In genomic region chr3:102023337-102023736, GRCm38 (mm10) we compare ENCODE assay signal across 9 mouse cellular contexts. TPM values are rescaled to one million over a fixed set of nuclear protein-coding genes. Genes with fewer than 3 reads are reported as not detected.
DNase-seq lines count a peak whose midpoint lies in the region; ATAC-seq and TF ChIP-seq lines count a peak whose summit lies in the region.
"Had no signal": no experiment of that assay in that cellular context is flagged by ENCODE, and none has a peak within 500 bp of the region (broad histone marks: within the 10 kb centered on the region; RNA-seq: fewer than 3 reads in every experiment).

No protein-coding gene starts in this region.

- TF ChIP-seq CTCF in heart, postnatal 0 days (IDR thresholded peaks at IDR 0.05; ENCODE audit: low read depth) = no peak

- DNase-seq in heart, adult 9 months (ENCODE audit: low spot score in 2 of 2) = no peak
- DNase-seq in adrenal gland, postnatal 36 days = peak; percentile 26 to 34
- no peak for DNase-seq in heart, postnatal 0 days (ENCODE audit: low spot score)
- peak; percentile 61 for DNase-seq in midbrain, embryonic 10.5 days (ENCODE audit: low spot score)
- no peak for DNase-seq in thymus, postnatal 0 days (ENCODE audit: low spot score)
- DNase-seq in right cerebral cortex, postnatal 25 days = no peak
- no peak for DNase-seq in urinary bladder, postnatal 4 days (ENCODE audit: low spot score in 2 of 2)

- WGBS in heart, embryonic 11.5 days (ENCODE audit: insufficient replicate concordance) = under 1% methylated on average over 28 of the region's 31 CpGs
- WGBS in heart, postnatal 0 days = 3% methylated on average over 28 of the region's 31 CpGs
- under 1% methylated on average over 30 of the region's 31 CpGs for WGBS in midbrain, embryonic 10.5 days

- no peaks in the 10 kb centered on the region for H3K9me3 ChIP-seq in heart, embryonic 11.5 days (replicated peaks; ENCODE audit: control insufficient read depth, low read length)
- no peaks in the 10 kb centered on the region for H3K9me3 ChIP-seq in heart, postnatal 0 days (replicated peaks; ENCODE audit: control insufficient read depth, low read length)
- no peaks in the 10 kb centered on the region for H3K9me3 ChIP-seq in midbrain, embryonic 10.5 days (replicated peaks)
- H3K9me3 ChIP-seq: G1E had no signal

- peaks cover 2% of the 10 kb centered on the region; the same call in 1 of the 2 replicates for H3K4me1 ChIP-seq in heart, embryonic 11.5 days (ENCODE audit: control insufficient read depth, insufficient read depth, low read length)
- H3K4me1 ChIP-seq in heart, postnatal 0 days (ENCODE audit: control insufficient read depth, insufficient read depth) = peaks cover 10% of the 10 kb centered on the region; the same call in 1 of the 2 replicates
- peaks cover 48% of the 10 kb centered on the region for H3K4me1 ChIP-seq in midbrain, embryonic 10.5 days

- H3K9ac ChIP-seq in heart, embryonic 11.5 days (ENCODE audit: low read depth, low read length) = peak overlapping the region; percentile 67
- H3K9ac ChIP-seq in heart, postnatal 0 days (replicated peaks; ENCODE audit: low read depth, low read length) = peak overlapping the region; percentile 47; the same call in 1 of the 2 replicates

- no peaks in the 10 kb centered on the region for H3K36me3 ChIP-seq in heart, embryonic 11.5 days (ENCODE audit: control insufficient read depth, insufficient read depth, low read length)
- H3K36me3 ChIP-seq in heart, postnatal 0 days (replicated peaks; ENCODE audit: control insufficient read depth, insufficient read depth, low read length) = no peaks in the 10 kb centered on the region
- H3K36me3 ChIP-seq in midbrain, embryonic 10.5 days = no peaks in the 10 kb centered on the region
- H3K36me3 ChIP-seq: G1E had no signal

- no peak for TF ChIP-seq EP300 in heart, postnatal 0 days (IDR thresholded peaks at IDR 0.05; ENCODE audit: low read depth)

- no peak overlapping the region for H3K27ac ChIP-seq in heart, embryonic 11.5 days (ENCODE audit: low read depth, low read length)
- no peak overlapping the region for H3K27ac ChIP-seq in heart, postnatal 0 days (ENCODE audit: low read depth)
- H3K27ac ChIP-seq in midbrain, embryonic 10.5 days (replicated peaks) = peak overlapping the region; percentile 75

- ATAC-seq in heart, embryonic 11.5 days (replicated peaks; ENCODE audit: insufficient number of reproducible peaks, low FRiP score, low TSS enrichment) = no peak; the same call in 1 of the 2 replicates
- ATAC-seq in heart, postnatal 0 days (ENCODE audit: insufficient read depth, low read depth) = no peak

- no peaks in the 10 kb centered on the region; the same call in 1 of the 2 replicates for H3K27me3 ChIP-seq in heart, embryonic 11.5 days (ENCODE audit: control insufficient read depth, insufficient read depth, low read length)
- H3K27me3 ChIP-seq in heart, postnatal 0 days (ENCODE audit: control insufficient read depth, insufficient read depth, low read length) = 0 out of 2 replicates have a peak, but pooled peaks cover 14% of the 10 kb centered on the region
- H3K27me3 ChIP-seq in midbrain, embryonic 10.5 days (ENCODE audit: low read depth, poor library complexity, severe bottlenecking) = peaks cover 53% of the 10 kb centered on the region

- peak overlapping the region; percentile 82 for H3K4me2 ChIP-seq in heart, embryonic 11.5 days
- H3K4me2 ChIP-seq in heart, postnatal 0 days (ENCODE audit: low read depth, low read length) = peak overlapping the region; percentile 61

- H3K4me3 ChIP-seq in heart, embryonic 11.5 days (ENCODE audit: low read depth, low read length) = peak overlapping the region; percentile 42
- peak overlapping the region; percentile 39 for H3K4me3 ChIP-seq in heart, postnatal 0 days (ENCODE audit: low read depth, low read length)
- H3K4me3 ChIP-seq in midbrain, embryonic 10.5 days = peak overlapping the region; percentile 54

RNA-seq across cellular contexts. Expression of gene Nhlh2, which starts 13.5 kb away (rescaled TPM):
- 0.06 and 0.25 TPM in 2 replicates for polyA plus RNA-seq in heart, embryonic 11.5 days (2014; fragmentation: Nextera tagmentation; extraction: Ambion mirVana)
- total RNA-seq in adrenal gland, postnatal 36 days (2021) = not detected
- not detected in 2 replicates for total RNA-seq in heart, postnatal 0 days (2014; rRNA removed; ENCODE audit: low replicate concordance)
- polyA plus RNA-seq in heart, postnatal 0 days (2015; fragmentation: Nextera tagmentation; extraction: Ambion mirVana) = not detected in 2 replicates
- polyA plus RNA-seq in midbrain, embryonic 10.5 days (2016; fragmentation: Nextera tagmentation; extraction: Ambion mirVana) = 33.8 and 58.4 TPM in 2 replicates
- polyA plus RNA-seq in thymus, postnatal 0 days (2015; fragmentation: Nextera tagmentation; extraction: Ambion mirVana) = not detected in 2 replicates
- polyA plus RNA-seq: G1E had no signal

Comparison
In these comparisons a context has a peak if more than half of its experiments do, and no peak if none do; other contexts are left out.
1. DNase-seq: peak in adrenal gland, postnatal 36 days (2 of 2) and midbrain, embryonic 10.5 days (single experiment); none in heart, adult 9 months (0 of 2), heart, postnatal 0 days (single experiment), thymus, postnatal 0 days (single experiment), right cerebral cortex, postnatal 25 days (single experiment) and urinary bladder, postnatal 4 days (0 of 2).
2. RNA of gene Nhlh2, which starts 13.5 kb away (polyA plus RNA-seq): 33.8 to 58.4 TPM in midbrain, embryonic 10.5 days; 0.06 to 0.25 TPM in heart, embryonic 11.5 days, not detected in heart, postnatal 0 days and not detected in thymus, postnatal 0 days; every median in the first group is over 10 times any median in the second.
3. Peak in every context shown above with its lines, with median percentiles within 50 percentile points of each other: H3K4me3 ChIP-seq.